Mouse (Mus musculus) midbrain, embryonic 13.5 days (tissue): ENCODE measurements around the gene Cdc42ep4. TPM values are rescaled to one million over a fixed set of nuclear protein-coding genes. Genes with fewer than 3 reads are reported as not detected.

Experiments used
- ATAC-seq: fragments of 200-750 bp; cut with Nextera tagmentation; 2 replicates; pipeline ENCODE4 v1.8.0; 2017; ENCODE audit warnings: mild to moderate bottlenecking, moderate TSS enrichment, moderate library complexity
- H3K27ac ChIP-seq: fragments of 300-500 bp; sonication (generic); 2 replicates; pipeline ENCODE4 v1.5.1; 2015; ENCODE audit warnings: inconsistent platforms, mild to moderate bottlenecking, moderate library complexity
- H3K27me3 ChIP-seq: fragments of 300-500 bp; sonication (generic); 2 replicates; pipeline ENCODE4 v1.6.1; 2015; ENCODE audit warnings: mild to moderate bottlenecking, inconsistent platforms
- H3K36me3 ChIP-seq: fragments of 300-500 bp; sonication (generic); 2 replicates; pipeline ENCODE4 v1.6.1; 2015; ENCODE audit warnings: mild to moderate bottlenecking, inconsistent platforms
- H3K4me1 ChIP-seq: fragments of 300-500 bp; sonication (generic); replicated peaks from 2 replicates; pipeline ENCODE4 v1.6.1; 2015; ENCODE audit warnings: inconsistent platforms
- H3K4me2 ChIP-seq: fragments of 300-500 bp; sonication (generic); replicated peaks from 2 replicates; pipeline ENCODE4 v1.6.1; 2015; ENCODE audit warnings: moderate library complexity, mild to moderate bottlenecking, inconsistent platforms
- H3K4me3 ChIP-seq: fragments of 300-500 bp; sonication (generic); replicated peaks from 2 replicates; pipeline ENCODE4 v1.5.1; 2015; ENCODE audit warnings: mild to moderate bottlenecking, inconsistent platforms
- H3K9ac ChIP-seq: fragments of 300-500 bp; sonication (generic); replicated peaks from 2 replicates; pipeline ENCODE4 v1.6.1; 2015; ENCODE audit warnings: mild to moderate bottlenecking, inconsistent platforms
- H3K9me3 ChIP-seq: fragments of 300-500 bp; sonication (generic); 2 replicates; pipeline ENCODE4 v1.6.1; 2016; ENCODE audit warnings: mild to moderate bottlenecking, inconsistent platforms
- WGBS: fragments of 180-500 bp; shearing (Covaris S2); methylation state at CpG from one replicate; pipeline ENCODE4 v1.1.7; 2015; 5-methylcytosine and 5-hydroxymethylcytosine counted together
- polyA plus RNA-seq: library from polyadenylated mRNA; unstranded; fragments of >200 nt; fragmentation: Nextera tagmentation; extraction: Ambion mirVana; gene quantifications from 2 replicates; pipeline ENCODE4 v1.2.1, GENCODE M21; 2015

Cdc42ep4 gene
- polyA plus RNA-seq, 1 experiment from 2014 or later = 82.7 TPM

DNA sequence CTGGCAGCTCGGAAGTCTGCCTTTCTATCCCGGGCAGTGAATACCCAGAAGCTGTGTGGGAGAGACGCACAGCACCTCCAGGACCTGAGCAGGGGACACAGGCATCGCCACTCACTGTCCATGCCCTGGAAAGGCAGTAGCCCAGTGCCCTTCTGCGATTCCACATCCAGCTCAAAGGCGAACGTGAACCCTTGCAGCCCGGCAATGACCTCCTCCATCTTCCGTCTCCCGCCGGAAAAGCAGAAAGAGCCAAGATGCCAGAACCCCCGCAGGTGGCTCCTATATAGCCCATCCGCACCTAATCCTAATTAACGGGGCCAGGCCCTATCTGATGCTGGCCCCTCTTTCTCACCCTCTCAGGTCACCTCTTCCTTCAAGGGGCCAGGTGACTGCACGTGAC, 42.4 kb downstream of the Cdc42ep4 start:
- no peak overlapping the region for H3K9ac ChIP-seq
- peaks cover 15% of the 10 kb centered on the region; the same call in 1 of the 2 replicates for H3K36me3 ChIP-seq
- no peaks in the 10 kb centered on the region for H3K9me3 ChIP-seq
- no peak overlapping the region for H3K27ac ChIP-seq
- peak; percentile 31 for ATAC-seq
- 9% methylated on average over 15 of the region's 15 CpGs for WGBS
- no peak overlapping the region for H3K4me3 ChIP-seq
- peaks cover 23% of the 10 kb centered on the region for H3K4me1 ChIP-seq
- H3K4me2 ChIP-seq = 0 out of 2 replicates have a peak overlapping the region, but pooled peaks have one; percentile 7
- peaks cover 12% of the 10 kb centered on the region for H3K27me3 ChIP-seq

DNA sequence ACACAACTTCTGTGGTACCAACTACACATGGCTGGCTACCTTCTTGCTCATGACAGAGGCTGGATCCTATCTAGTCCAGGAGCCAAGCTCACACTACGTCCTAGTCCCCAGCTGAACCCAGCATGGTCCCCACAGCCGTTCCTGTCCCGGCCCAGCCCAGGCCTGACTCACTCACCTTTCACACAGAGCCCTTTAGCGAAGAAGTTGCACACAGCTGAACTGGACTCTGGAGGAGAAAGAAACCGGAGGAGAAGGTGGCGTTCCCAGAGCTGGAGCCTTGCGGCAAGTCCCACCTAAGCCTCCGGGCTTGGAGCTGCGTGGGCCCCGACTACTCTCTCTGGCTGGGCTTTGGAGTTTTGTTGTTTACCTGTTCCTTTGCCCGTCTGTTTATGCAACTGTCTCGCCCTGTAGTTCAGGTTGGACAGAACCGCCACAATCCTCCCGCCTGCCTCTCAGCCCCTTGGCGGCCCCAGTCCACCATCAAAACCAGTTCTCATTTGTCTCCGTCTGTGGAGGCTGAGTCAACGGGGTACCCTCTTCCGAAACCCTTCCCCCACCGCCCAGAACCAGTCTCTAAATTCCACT, 43.0 kb downstream of the Cdc42ep4 start:
- Histone ChIP-seq H3K9me3 (no peaks in the 10 kb centered on the region), H3K36me3 (peaks cover 15% of the 10 kb centered on the region; the same call in 1 of the 2 replicates), H3K4me3 (no peak overlapping the region), H3K4me2 (no peak overlapping the region), H3K4me1 (peaks cover 26% of the 10 kb centered on the region), H3K27me3 (peaks cover 12% of the 10 kb centered on the region), H3K27ac (no peak overlapping the region), H3K9ac (no peak overlapping the region)
- WGBS = 49% methylated on average over 19 of the region's 19 CpGs
- no peak for ATAC-seq

DNA sequence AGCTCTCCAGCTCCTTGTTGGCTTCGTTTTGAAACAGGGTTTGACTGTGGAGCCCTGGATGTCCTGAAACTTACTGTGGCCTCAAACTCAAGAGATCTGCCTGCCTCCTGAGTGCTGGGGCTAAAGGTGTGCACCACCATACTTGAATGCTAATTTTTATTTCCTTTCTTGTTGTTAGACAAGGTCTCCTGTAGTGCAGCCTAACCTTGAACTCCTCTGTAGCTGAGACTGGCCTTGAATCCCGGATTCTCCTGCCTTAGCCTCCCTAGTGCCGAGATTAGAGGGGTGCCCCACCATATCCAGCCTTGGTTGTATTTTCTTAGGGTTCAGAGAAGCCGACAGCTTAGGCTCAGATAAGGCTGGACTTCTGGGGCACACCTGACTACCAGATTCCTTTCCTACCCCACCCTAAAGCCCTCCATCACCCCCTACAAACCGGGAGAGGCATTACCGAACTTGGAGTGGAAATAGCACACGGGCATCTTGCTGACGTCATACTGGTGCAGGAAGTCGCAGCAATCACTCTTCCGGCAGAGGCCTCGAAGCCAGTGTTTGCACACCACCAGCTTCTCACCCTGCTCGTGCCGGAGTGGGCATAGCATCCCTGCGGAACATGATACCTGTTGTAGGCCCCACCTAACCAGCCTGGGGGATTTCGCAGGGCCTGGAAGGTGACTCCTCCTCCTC, 45.6 kb downstream of the Cdc42ep4 start:
- 90% methylated on average over 15 of the region's 15 CpGs for WGBS
- H3K9me3 ChIP-seq = no peaks in the 10 kb centered on the region
- peaks cover 25% of the 10 kb centered on the region for H3K4me1 ChIP-seq
- H3K36me3 ChIP-seq = peaks cover 19% of the 10 kb centered on the region
- no peak for ATAC-seq
- H3K4me2 ChIP-seq = no peak overlapping the region
- H3K27ac ChIP-seq = no peak overlapping the region
- no peak overlapping the region for H3K4me3 ChIP-seq
- H3K9ac ChIP-seq = no peak overlapping the region
- peaks cover 12% of the 10 kb centered on the region for H3K27me3 ChIP-seq

DNA sequence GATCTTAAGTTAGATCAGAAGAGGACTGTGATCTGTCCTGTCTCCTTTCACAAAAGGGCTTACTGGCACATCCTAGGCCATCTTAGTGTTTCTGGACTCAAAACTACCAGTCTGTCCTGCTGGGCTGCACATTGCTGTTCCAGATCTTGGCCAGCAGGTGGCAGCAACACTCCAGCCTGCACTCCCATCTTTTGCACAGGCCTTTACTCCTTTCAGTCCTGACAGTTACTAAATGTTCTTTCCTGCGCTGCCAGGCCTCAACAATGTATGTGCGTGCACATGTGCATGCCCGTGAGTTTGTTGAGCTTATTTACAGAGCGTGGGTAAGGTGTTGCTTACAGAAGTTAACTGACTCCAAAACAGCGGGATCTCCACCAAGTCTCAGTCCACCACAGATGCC, 47.9 kb downstream of the Cdc42ep4 start:
- no peak overlapping the region for H3K27ac ChIP-seq
- H3K4me1 ChIP-seq = peaks cover 4% of the 10 kb centered on the region
- no peak overlapping the region for H3K4me2 ChIP-seq
- H3K9me3 ChIP-seq = no peaks in the 10 kb centered on the region
- H3K36me3 ChIP-seq = peaks cover 25% of the 10 kb centered on the region
- H3K27me3 ChIP-seq = peaks cover 11% of the 10 kb centered on the region
- H3K4me3 ChIP-seq = no peak overlapping the region
- ATAC-seq = peak; percentile 75
- WGBS = 46% methylated on average over 5 of the region's 5 CpGs
- H3K9ac ChIP-seq = no peak overlapping the region

DNA sequence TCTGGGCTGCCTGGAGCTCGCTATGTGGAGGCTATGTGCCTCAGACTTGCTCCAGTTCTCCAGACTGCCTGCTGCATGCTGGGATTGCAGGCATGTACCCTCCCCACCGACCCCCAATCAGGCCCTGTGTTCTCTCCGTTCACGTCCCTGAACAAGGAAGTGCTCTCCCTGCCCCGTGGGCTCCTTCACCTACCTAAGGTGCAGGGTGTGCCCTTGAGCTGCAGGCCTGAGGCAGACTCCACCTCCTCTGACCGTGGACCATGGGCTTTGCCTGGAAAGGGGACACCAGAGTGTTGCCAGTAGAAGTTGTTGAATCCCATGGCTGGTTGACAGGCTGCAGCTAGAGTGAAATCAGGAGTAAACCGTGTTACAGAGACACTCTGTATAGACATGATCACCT, 52.0 kb downstream of the Cdc42ep4 start:
- Histone ChIP-seq H3K27me3 (no peaks in the 10 kb centered on the region), H3K4me2 (no peak overlapping the region), H3K27ac (no peak overlapping the region), H3K4me3 (no peak overlapping the region), H3K4me1 (peaks cover 9% of the 10 kb centered on the region), H3K9ac (no peak overlapping the region), H3K9me3 (no peaks in the 10 kb centered on the region), H3K36me3 (peaks cover 48% of the 10 kb centered on the region)
- 90% methylated on average over 7 of the region's 7 CpGs for WGBS
- no peak for ATAC-seq

DNA sequence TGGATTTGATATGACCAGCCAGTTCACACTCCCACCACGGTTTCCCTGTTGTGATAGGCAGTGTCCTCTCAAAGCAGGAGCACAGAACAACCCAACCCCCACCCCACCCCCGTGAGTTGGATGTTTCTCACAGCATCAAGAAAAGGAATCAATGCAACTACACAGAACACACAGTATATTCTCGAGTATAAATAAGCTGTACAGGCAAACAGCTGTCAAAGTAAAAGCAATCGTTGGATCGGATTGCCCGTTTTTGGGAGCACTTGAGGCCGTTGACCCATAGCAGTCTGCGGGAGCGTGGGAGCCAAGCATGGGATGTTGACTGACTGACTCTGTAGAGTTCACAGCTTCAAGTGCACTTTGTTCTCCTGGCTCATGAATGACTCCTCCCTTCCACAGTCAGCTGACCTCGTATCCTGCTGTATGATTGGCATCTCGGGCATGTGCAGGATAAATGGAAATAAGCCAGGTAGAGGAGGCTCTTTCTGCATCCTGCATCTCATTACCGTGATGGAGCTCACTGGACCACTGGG, 53.6 kb downstream of the Cdc42ep4 start:
- ATAC-seq = no peak
- WGBS = 67% methylated on average over 12 of the region's 12 CpGs
- no peaks in the 10 kb centered on the region for H3K27me3 ChIP-seq
- no peak overlapping the region for H3K4me3 ChIP-seq
- no peak overlapping the region for H3K4me2 ChIP-seq
- H3K4me1 ChIP-seq = peaks cover 5% of the 10 kb centered on the region; the same call in 1 of the 2 replicates
- H3K9ac ChIP-seq = no peak overlapping the region
- H3K27ac ChIP-seq = no peak overlapping the region
- H3K9me3 ChIP-seq = no peaks in the 10 kb centered on the region
- peaks cover 64% of the 10 kb centered on the region for H3K36me3 ChIP-seq

DNA sequence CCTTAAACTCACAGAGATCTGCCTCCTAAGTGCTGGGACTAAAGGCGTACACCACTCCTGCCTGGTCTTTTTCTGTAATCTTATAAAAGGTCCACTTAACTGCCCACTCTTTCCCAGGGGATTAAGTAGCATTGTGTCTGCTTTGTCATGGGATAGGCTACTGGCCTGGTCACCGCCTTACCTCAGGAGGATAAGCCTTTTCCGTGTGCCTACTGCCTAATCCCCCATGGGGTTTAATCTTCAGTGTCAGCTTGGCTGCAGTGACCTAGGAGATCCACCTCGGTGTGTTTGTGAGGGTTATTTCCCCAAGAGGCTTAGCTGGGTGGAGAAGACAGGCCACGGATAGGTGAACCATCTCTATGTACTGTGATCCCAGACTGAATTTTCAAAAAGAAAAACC, 54.1 kb downstream of the Cdc42ep4 start:
- Histone ChIP-seq H3K4me1 (peaks cover 5% of the 10 kb centered on the region; the same call in 1 of the 2 replicates), H3K36me3 (peaks cover 69% of the 10 kb centered on the region), H3K9me3 (no peaks in the 10 kb centered on the region), H3K4me2 (no peak overlapping the region), H3K27me3 (no peaks in the 10 kb centered on the region), H3K4me3 (no peak overlapping the region), H3K27ac (no peak overlapping the region), H3K9ac (no peak overlapping the region)
- WGBS = 22% methylated on average over 5 of the region's 5 CpGs
- no peak for ATAC-seq

DNA sequence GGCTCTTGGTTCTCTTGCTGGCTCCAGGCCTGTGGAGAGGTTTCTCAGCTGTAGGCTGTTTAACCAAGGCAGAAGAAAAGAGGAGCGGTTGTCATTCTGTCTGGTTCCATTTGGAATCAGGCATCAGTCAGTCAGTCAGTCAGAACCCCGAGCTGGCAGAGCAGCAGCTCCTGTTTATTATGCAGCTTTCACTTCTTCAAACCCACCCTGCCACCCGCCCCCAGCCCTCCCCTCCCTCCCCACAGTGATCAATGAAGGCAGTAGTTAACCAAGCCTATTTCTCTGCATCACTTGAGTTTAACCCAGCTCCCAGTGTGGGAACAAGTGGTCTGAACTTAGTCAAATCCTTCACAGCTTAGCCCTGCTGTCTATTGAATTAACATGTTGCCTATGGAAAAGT, 59.8 kb downstream of the Cdc42ep4 start:
- Histone ChIP-seq H3K4me1 (peaks cover 7% of the 10 kb centered on the region), H3K9ac (no peak overlapping the region), H3K4me3 (no peak overlapping the region), H3K27me3 (no peaks in the 10 kb centered on the region), H3K36me3 (peaks cover 90% of the 10 kb centered on the region), H3K9me3 (no peaks in the 10 kb centered on the region), H3K4me2 (no peak overlapping the region), H3K27ac (no peak overlapping the region)
- no peak for ATAC-seq
- WGBS = 83% methylated on average over 3 of the region's 3 CpGs

DNA sequence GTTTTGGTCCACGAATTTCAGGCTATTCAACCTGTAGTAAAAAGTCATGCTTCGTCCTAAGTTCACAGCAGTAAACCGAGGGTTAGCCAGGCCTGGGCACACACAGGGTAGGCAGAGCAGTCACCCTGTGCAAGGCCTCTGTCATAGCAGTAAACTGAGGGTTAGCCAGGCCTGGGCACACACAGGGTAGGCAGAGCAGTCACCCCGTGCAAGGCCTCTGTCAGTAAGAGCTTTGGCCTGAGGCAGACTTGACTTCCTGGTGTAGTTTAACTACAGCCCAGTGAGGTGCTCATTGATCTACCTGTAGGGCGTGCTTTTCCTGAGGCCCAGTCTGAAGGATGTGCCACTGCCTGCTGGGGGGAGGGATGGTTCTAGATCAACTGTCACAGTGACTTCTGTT, 60.4 kb downstream of the Cdc42ep4 start:
- no peak for ATAC-seq
- no peaks in the 10 kb centered on the region for H3K9me3 ChIP-seq
- peaks cover 13% of the 10 kb centered on the region for H3K4me1 ChIP-seq
- no peak overlapping the region for H3K4me2 ChIP-seq
- 94% methylated on average over 5 of the region's 5 CpGs for WGBS
- no peak overlapping the region for H3K4me3 ChIP-seq
- peaks cover 85% of the 10 kb centered on the region for H3K36me3 ChIP-seq
- H3K9ac ChIP-seq = no peak overlapping the region
- H3K27me3 ChIP-seq = no peaks in the 10 kb centered on the region
- no peak overlapping the region for H3K27ac ChIP-seq

DNA sequence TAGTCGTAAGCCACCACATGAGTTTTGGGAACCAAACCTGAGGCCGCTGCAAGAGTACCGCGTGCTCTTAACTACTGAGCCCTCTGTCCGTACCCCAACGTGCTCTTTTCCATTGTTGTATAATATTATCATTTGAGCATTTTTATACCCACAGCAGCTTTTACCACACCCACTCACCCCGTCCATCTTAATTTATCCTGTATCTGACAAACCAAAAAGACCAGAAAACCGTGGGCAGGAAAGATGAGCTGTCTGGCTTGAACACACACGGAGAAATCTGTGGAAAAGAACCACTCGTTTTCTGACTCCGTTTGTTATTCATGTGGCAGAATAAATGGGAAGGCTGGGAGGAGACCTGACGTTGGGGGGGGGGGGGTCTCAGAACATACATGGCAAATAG, 61.2 kb downstream of the Cdc42ep4 start:
- Histone ChIP-seq H3K9ac (no peak overlapping the region), H3K4me1 (peaks cover 20% of the 10 kb centered on the region), H3K36me3 (peaks cover 76% of the 10 kb centered on the region), H3K4me2 (no peak overlapping the region), H3K27ac (no peak overlapping the region), H3K4me3 (no peak overlapping the region), H3K9me3 (no peaks in the 10 kb centered on the region), H3K27me3 (no peaks in the 10 kb centered on the region)
- ATAC-seq = no peak
- 94% methylated on average over 12 of the region's 12 CpGs for WGBS

DNA sequence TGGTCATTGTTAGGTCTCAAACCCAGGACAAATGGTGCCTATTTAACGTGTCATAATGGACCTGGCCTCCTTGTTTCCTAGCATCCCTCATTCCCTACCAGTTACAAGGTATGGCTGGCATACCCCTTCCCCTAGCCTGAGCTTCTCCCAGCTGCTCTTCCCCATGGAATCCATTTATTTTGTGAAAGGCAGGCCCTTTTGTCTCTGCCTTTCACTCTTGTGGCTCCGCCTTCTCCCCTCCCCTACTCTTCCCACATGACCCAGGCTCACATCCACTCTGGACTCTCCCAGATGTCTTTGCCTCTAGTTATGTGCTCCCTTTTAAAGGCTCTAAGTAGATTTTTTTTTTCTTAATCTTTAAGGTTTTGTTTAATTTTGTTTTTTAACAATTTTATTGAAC, 64.7 kb downstream of the Cdc42ep4 start:
- Histone ChIP-seq H3K27me3 (no peaks in the 10 kb centered on the region), H3K4me3 (no peak overlapping the region), H3K27ac (no peak overlapping the region), H3K9ac (peak overlapping the region; percentile 48), H3K4me2 (peak overlapping the region; percentile 2), H3K9me3 (no peaks in the 10 kb centered on the region), H3K36me3 (peaks cover 42% of the 10 kb centered on the region), H3K4me1 (peaks cover 42% of the 10 kb centered on the region)
- ATAC-seq = no peak
- 45% methylated on average over 2 of the region's 2 CpGs for WGBS

DNA sequence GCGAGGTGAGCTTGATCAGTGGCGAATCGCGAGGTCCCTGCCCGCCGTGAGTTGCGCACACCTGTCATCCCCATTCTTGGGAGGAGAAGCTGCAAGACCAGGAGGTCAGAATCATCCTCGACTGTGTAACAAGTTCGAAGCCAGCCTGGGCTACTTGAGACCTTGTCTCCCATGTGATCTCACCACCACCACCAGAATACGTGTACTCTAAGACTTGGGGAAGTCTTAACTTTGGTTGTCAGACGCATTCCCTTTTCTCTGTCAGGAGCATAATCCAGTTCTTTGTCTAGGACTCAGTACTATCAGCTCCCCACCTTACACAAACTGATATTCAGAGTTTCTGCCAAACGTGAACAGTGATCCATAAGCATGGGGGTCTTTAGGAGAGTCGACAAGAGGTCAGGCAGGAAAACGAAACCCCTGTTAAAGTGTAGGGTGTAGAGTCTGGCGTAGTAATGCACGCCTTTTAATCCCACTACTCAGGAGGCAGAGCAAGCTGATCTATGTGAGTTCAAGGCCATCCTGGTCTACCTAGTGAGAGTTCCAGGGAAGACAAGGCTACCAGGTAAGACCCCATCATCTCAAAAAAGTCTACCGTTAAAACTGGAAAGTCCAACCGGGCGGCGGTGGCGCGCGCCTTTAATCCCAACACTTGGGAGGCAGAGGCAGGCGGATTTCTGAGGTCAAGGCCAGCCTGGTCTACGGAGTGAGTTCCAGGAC, 66.8 kb downstream of the Cdc42ep4 start:
- H3K4me3 ChIP-seq = peak overlapping the region; percentile 85
- peak overlapping the region; percentile 80 for H3K9ac ChIP-seq
- H3K27ac ChIP-seq = peak overlapping the region; percentile 96
- no peak for ATAC-seq
- no peaks in the 10 kb centered on the region for H3K9me3 ChIP-seq
- H3K4me1 ChIP-seq = peaks cover 51% of the 10 kb centered on the region
- 45% methylated on average over 25 of the region's 25 CpGs for WGBS
- peak overlapping the region; percentile 83 for H3K4me2 ChIP-seq
- no peaks in the 10 kb centered on the region for H3K27me3 ChIP-seq
- H3K36me3 ChIP-seq = peaks cover 24% of the 10 kb centered on the region
